Mouse (Mus musculus) mouse embryonic stem cell (cell line): Measurements from ENCODE around the gene Il2.

Experiments
- in situ Hi-C, 2 experiments: fragments of 300-500 bp; cut with MboI; formaldehyde crosslinking; loops; 1 replicate in 1 of 2; 3 replicates in 1 of 2; pipeline ENCODE4 v1.14.3; 2019 to 2020; ENCODE audit warnings: low sequenced_read_pairs in 2 of 2, low pct_unique_long_range_greater_than_20kb in 1 of 2, mixed read lengths in 1 of 2; ENCODE audit not compliant: unreplicated experiment in 1 of 2

The Il2 gene

GRCm38 (mm10) chr3:37090721-37091120, 35.0 kb downstream of the Il2 start:
- in situ Hi-C loops, result no loop called here

GRCm38 (mm10) chr3:37084860-37085259, 40.9 kb downstream of the Il2 start:
- in situ Hi-C loops, result no loop called here

- in situ Hi-C loops, result loop anchor here in 1 of 2 experiments (25.0 kb wide), 1 partner anchor 436 kb away; no protein-coding TSS in a partner anchor
Observed at GRCm38 (mm10) chr3:37073211-37073610, 52.5 kb downstream of the Il2 start.
